Mouse (Mus musculus) erythroblast, embryonic 14.5 days (primary cell): ENCODE data around the gene Olfr907. TPM values are rescaled to one million over a fixed set of nuclear protein-coding genes. Genes with fewer than 3 reads are reported as not detected.

Source experiments
- H3K27me3 ChIP-seq: 2 replicates; pipeline ENCODE4 v1.6.1; 2012; ENCODE audit warnings: inconsistent platforms; ENCODE audit not compliant: control insufficient read depth
- H3K36me3 ChIP-seq: 2 replicates; pipeline ENCODE4 v1.6.1; 2012; ENCODE audit warnings: mild to moderate bottlenecking, inconsistent platforms; ENCODE audit not compliant: control insufficient read depth
- H3K4me1 ChIP-seq: 2 replicates; pipeline ENCODE4 v1.6.1; 2012; ENCODE audit warnings: inconsistent platforms; ENCODE audit not compliant: control insufficient read depth
- H3K4me3 ChIP-seq: replicated peaks from 2 replicates; pipeline ENCODE3; 2012; ENCODE audit warnings: moderate library complexity, mild to moderate bottlenecking, inconsistent platforms
- H3K9me3 ChIP-seq: 2 replicates; pipeline ENCODE4 v1.6.1; 2012; ENCODE audit warnings: low read length, inconsistent platforms, mixed read lengths; ENCODE audit not compliant: control insufficient read depth
- GATA1 ChIP-seq: IDR thresholded peaks from 2 replicates; pipeline ENCODE4 v1.6.1; 2012; ENCODE audit warnings: low read length, inconsistent platforms, mixed read lengths
- TAL1 ChIP-seq: IDR thresholded peaks from 3 replicates; pipeline ENCODE4 v1.6.1; 2012; ENCODE audit warnings: low read length, inconsistent platforms, mixed read lengths
- polyA plus RNA-seq: library from polyadenylated mRNA; stranded (reverse); fragments of >175 nt; gene quantifications from 2 replicates; pipeline ENCODE4 v1.2.3, GENCODE M21; 2012

Gene Olfr907
- not detected in 2 replicates for polyA plus RNA-seq

DNA sequence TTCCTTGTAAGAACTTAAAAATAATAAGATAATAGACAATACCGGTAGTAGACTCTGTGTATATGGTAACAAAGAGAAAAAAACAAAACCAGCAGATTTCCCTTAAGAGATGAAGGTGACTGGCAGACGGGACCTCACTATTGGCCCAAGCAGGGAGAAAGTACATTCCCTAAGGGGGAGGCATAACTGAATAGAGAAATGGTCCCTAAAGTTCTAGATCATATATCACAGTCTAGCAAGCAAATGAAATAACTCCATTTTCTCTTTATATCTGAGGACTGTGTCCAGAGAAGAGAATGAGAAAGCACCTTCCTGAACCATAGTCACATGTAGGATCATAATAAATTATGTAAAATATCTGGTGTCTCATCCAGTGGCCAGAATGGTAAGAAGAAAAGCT lies at the start of gene Olfr907:
Gene Olfr907, plus strand, starts transcription at position 301 of the 400 bp plus-strand sequence.
- Histone ChIP-seq H3K27me3 (no peaks in the 10 kb centered on the region), H3K4me3 (no peak within 1 kb of the TSS), H3K4me1 (no peaks in the 10 kb centered on the region), H3K9me3 (no peaks in the 10 kb centered on the region), H3K36me3 (no peaks in the 10 kb centered on the region)
- TF ChIP-seq GATA1, result no peak
- TF ChIP-seq TAL1, result no peak

DNA sequence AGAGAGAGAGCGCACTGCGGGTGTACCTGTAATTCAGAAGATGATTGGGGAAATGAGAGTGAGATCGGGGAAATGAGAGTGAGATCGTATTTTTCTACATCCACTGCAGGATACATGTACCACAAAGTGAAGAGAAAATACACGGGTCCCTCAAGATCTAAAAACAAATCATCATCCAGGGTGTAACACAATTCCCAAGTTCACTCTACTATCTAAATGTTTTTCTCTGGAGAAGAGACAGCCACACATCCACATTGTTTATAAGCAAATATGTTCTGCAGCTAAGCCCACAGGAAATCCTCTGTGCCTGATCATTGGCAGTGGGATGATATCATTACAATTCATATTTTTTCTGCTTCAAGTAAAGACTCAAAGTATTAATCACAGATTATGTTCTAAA lies 48.2 kb upstream of the Olfr907 start, which contains the start of gene Olfr902:
Gene Olfr902, plus strand, starts transcription at position 301 of the 400 bp plus-strand sequence.
- Histone ChIP-seq H3K36me3 (no peaks in the 10 kb centered on the region), H3K4me3 (no peak within 1 kb of the TSS), H3K9me3 (no peaks in the 10 kb centered on the region), H3K4me1 (no peaks in the 10 kb centered on the region), H3K27me3 (no peaks in the 10 kb centered on the region)
- no peak for TF ChIP-seq GATA1
- TF ChIP-seq TAL1, result no peak

DNA sequence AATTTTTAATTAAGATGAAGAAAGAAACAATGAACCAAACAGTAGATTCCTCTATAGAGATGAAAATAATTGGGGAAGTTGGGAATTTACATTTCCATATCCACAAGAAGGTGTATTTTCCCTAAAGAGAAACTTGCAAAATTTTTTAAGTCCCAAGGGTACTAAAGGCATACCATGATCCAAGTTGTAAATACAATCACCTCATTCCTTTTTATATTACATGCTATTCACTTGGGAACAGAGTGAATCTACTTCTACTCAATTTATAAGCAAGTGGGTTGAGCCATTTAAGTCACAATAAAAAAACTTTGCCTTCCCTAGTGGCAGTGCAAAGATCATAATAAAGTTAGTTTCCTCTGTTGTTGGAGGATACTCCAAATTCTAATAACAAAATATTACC lies 32.8 kb upstream of the Olfr907 start, which contains the start of gene Olfr904:
Gene Olfr904, plus strand, starts transcription at position 301 of the 400 bp plus-strand sequence.
- H3K27me3 ChIP-seq, result no peaks in the 10 kb centered on the region
- TF ChIP-seq GATA1, result no peak
- TF ChIP-seq TAL1, result no peak
- H3K4me1 ChIP-seq, result no peaks in the 10 kb centered on the region
- no peaks in the 10 kb centered on the region for H3K36me3 ChIP-seq
- no peaks in the 10 kb centered on the region for H3K9me3 ChIP-seq
- H3K4me3 ChIP-seq, result no peak within 1 kb of the TSS

DNA sequence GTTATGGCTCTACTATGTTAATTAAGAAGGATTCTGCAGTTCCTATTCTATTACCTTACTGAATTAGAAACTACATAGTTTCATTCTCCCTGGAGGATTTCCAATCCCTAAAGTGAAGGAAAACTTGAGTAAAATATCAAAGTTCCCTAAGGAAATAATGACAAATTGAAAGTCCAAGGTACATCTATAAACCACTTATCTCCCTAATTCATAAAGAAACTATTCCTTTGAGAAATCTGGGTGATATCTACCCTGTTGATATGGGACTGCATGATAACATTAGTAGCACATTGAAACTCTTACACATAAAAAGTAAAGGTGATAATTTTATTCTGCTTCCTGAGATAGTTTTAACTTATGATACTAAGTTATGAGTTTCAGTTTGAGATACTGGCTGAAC lies 24.8 kb upstream of the Olfr907 start, which contains the start of gene Olfr905:
Gene Olfr905, plus strand, starts transcription at position 301 of the 400 bp plus-strand sequence.
- H3K4me1 ChIP-seq, result no peaks in the 10 kb centered on the region
- H3K4me3 ChIP-seq, result no peak within 1 kb of the TSS
- H3K27me3 ChIP-seq, result no peaks in the 10 kb centered on the region
- H3K9me3 ChIP-seq, result no peaks in the 10 kb centered on the region
- no peaks in the 10 kb centered on the region for H3K36me3 ChIP-seq
- TF ChIP-seq TAL1, result no peak
- TF ChIP-seq GATA1, result no peak

DNA sequence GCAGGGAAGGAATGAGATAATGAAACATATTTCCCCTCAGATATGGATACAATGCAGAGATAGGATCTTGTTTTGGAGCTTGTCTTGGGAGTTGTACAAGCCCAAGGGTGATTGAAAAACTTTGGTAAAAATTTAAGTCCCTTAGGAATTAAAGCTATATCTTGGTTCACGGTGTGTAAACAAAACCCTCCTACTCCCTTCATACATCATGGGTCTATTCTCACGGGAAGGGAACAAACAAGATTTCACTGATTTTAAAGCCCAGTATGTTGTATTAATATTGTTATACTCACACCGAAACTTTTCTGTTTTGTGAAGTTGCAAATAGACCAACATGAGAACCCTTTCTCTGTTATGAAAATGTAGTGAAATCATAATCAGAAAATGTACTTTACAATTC lies 8.8 kb upstream of the Olfr907 start, which contains the start of gene Olfr906:
Gene Olfr906, plus strand, starts transcription at position 301 of the 400 bp plus-strand sequence.
- TF ChIP-seq TAL1 (no peak), GATA1 (no peak)
- Histone ChIP-seq H3K4me1 (no peaks in the 10 kb centered on the region), H3K27me3 (no peaks in the 10 kb centered on the region), H3K36me3 (no peaks in the 10 kb centered on the region), H3K9me3 (no peaks in the 10 kb centered on the region), H3K4me3 (no peak within 1 kb of the TSS)

DNA sequence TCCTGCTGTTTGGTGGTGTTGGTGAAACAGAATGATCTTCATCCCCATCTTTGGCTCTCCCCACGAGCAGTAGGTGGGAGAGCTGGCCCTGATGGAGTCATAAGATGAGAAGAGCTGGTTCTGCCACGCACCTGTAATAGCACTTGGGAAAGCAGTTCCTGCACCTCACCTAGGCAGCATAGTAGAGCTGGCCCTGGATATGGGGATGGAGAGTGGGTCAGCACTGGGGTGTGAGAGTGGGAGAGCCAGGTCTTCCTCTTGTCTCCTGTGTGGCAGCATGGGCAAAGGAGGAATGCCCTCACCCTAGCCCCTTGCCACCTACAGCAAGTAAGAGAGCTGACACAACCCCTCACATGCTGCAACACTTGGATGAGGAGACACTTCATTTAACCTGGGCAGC lies 16.8 kb downstream of the Olfr907 start:
- H3K4me1 ChIP-seq, result no peaks in the 10 kb centered on the region
- H3K9me3 ChIP-seq, result peaks cover 12% of the 10 kb centered on the region
- TF ChIP-seq GATA1, result no peak
- TF ChIP-seq TAL1, result no peak
- H3K27me3 ChIP-seq, result no peaks in the 10 kb centered on the region
- H3K4me3 ChIP-seq, result no peak overlapping the region
- H3K36me3 ChIP-seq, result no peaks in the 10 kb centered on the region

DNA sequence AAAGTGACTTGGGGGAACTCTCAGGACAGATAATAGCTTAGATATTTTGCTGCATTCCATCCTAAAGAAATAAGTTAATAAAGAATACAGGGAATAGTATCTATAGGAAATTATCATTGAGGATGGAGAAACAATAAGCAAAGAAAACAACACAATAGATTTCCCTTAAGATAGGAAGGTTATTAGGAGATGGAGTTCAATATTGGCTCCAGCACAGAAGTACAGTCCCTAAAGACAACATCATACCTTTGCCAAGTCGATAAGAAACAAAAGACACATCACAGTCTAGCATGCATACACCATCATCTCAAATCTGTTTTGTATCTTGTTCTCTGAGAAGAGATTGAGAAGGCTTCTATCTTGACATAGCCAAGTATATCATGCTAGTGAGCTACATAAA lies 25.7 kb downstream of the Olfr907 start, which contains the start of gene Olfr911-ps1:
Gene Olfr911-ps1, plus strand, starts transcription at position 301 of the 400 bp plus-strand sequence.
- Histone ChIP-seq H3K4me1 (no peaks in the 10 kb centered on the region), H3K9me3 (no peaks in the 10 kb centered on the region), H3K4me3 (no peak within 1 kb of the TSS), H3K27me3 (no peaks in the 10 kb centered on the region), H3K36me3 (no peaks in the 10 kb centered on the region)
- TF ChIP-seq GATA1, result no peak
- no peak for TF ChIP-seq TAL1

DNA sequence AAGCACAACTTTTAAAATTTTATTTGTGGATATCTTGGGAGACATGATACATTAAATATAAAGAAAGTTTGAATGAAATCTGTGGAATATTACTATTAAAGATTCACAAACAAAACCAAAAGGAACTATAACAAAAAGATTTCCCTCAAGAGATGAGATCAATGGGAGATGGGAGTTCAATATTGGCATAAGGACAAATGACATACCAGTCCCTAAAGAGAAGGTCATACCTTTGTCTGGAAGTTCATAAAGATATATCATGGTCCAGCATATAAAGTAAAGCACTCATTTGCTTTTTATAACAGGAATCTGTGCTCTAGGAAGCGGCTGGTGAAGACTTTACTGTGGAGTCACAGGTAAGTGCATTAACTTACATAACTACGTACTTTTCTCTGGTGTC lies 41.9 kb downstream of the Olfr907 start, which contains the start of gene Olfr910:
Gene Olfr910, plus strand, starts transcription at position 301 of the 400 bp plus-strand sequence.
- Histone ChIP-seq H3K9me3 (no peaks in the 10 kb centered on the region), H3K4me1 (no peaks in the 10 kb centered on the region), H3K36me3 (no peaks in the 10 kb centered on the region), H3K27me3 (no peaks in the 10 kb centered on the region), H3K4me3 (no peak within 1 kb of the TSS)
- TF ChIP-seq TAL1, result no peak
- TF ChIP-seq GATA1, result no peak

Other genes with a start within 250 kb of the Olfr907 start
- not detected in 2 replicates for gene Olfr143, start 243.0 kb upstream of the Olfr907 start, polyA plus RNA-seq
- gene Olfr895, start 227.9 kb upstream of the Olfr907 start, polyA plus RNA-seq, result not detected in 2 replicates
- gene Olfr896-ps1, start 204.7 kb upstream of the Olfr907 start, polyA plus RNA-seq, result not detected in 2 replicates
- not detected in 2 replicates for gene Olfr25, start 166.7 kb upstream of the Olfr907 start, polyA plus RNA-seq
- gene Olfr898, start 147.4 kb upstream of the Olfr907 start, polyA plus RNA-seq, result not detected in 2 replicates
- gene Olfr250, start 128.9 kb upstream of the Olfr907 start, polyA plus RNA-seq, result not detected in 2 replicates
- not detected in 2 replicates for gene Olfr251, start 118.7 kb upstream of the Olfr907 start, polyA plus RNA-seq
- gene Olfr147, start 94.1 kb upstream of the Olfr907 start, polyA plus RNA-seq, result not detected in 2 replicates
- not detected in 2 replicates for gene Olfr901, start 66.3 kb upstream of the Olfr907 start, polyA plus RNA-seq
- gene Olfr902, start 48.1 kb upstream of the Olfr907 start, polyA plus RNA-seq, result not detected in 2 replicates
- gene Olfr904, start 32.7 kb upstream of the Olfr907 start, polyA plus RNA-seq, result not detected in 2 replicates
- gene Olfr905, start 24.7 kb upstream of the Olfr907 start, polyA plus RNA-seq, result not detected in 2 replicates
- gene Olfr906, start 8.7 kb upstream of the Olfr907 start, polyA plus RNA-seq, result 0.01 TPM in 1 of 2 replicates, not detected in the other
- gene Olfr911-ps1, start 25.8 kb downstream of the Olfr907 start, polyA plus RNA-seq, result not detected in 2 replicates
- not detected in 2 replicates for gene Olfr910, start 42.0 kb downstream of the Olfr907 start, polyA plus RNA-seq
- 0.01 TPM in 1 of 2 replicates, not detected in the other for gene Olfr912, start 84.4 kb downstream of the Olfr907 start, polyA plus RNA-seq
- not detected in 2 replicates for gene Olfr913, start 97.0 kb downstream of the Olfr907 start, polyA plus RNA-seq
- gene Olfr914, start 109.3 kb downstream of the Olfr907 start, polyA plus RNA-seq, result not detected in 2 replicates
- not detected in 2 replicates for gene Olfr916, start 164.1 kb downstream of the Olfr907 start, polyA plus RNA-seq
- gene Olfr917, start 170.0 kb downstream of the Olfr907 start, polyA plus RNA-seq, result not detected in 2 replicates
- gene Olfr918, start 178.8 kb downstream of the Olfr907 start, polyA plus RNA-seq, result not detected in 2 replicates
- not detected in 2 replicates for gene Olfr919, start 207.9 kb downstream of the Olfr907 start, polyA plus RNA-seq
- 0.02 and 0.08 TPM in 2 replicates for gene Vwa5a, start 222.5 kb downstream of the Olfr907 start, polyA plus RNA-seq